Mouse (Mus musculus) thymus, adult 2 months (tissue): ENCODE measurements around the gene Hes1. TPM values are rescaled to one million over a fixed set of nuclear protein-coding genes. Genes with fewer than 3 reads are reported as not detected.

Experiments
- DNase-seq: peaks from one replicate; pipeline ENCODE4 v3.0.0; 2021
- H3K27ac ChIP-seq: fragments of 200-500 bp; 2 replicates; pipeline ENCODE4 v1.5.1; 2012; ENCODE audit warnings: low read length, control low read depth; ENCODE audit not compliant: control insufficient read depth, insufficient read depth
- H3K27me3 ChIP-seq: fragments of 200-500 bp; 2 replicates; pipeline ENCODE4 v1.6.1; 2012; ENCODE audit warnings: mild to moderate bottlenecking, low read length, moderate library complexity, mixed read lengths; ENCODE audit not compliant: control insufficient read depth, insufficient read depth
- H3K36me3 ChIP-seq: fragments of 200-500 bp; 2 replicates; pipeline ENCODE4 v1.6.1; 2012; ENCODE audit warnings: mild to moderate bottlenecking, low read length, moderate library complexity; ENCODE audit not compliant: control insufficient read depth, insufficient read depth
- H3K4me1 ChIP-seq: fragments of 200-500 bp; replicated peaks from 2 replicates; pipeline ENCODE4 v1.6.1; 2012; ENCODE audit warnings: low read length; ENCODE audit not compliant: control insufficient read depth, insufficient read depth
- H3K4me3 ChIP-seq: fragments of 200-500 bp; 2 replicates; pipeline ENCODE4 v1.5.1; 2012; ENCODE audit warnings: mild to moderate bottlenecking, low read length, control low read depth, moderate library complexity; ENCODE audit not compliant: control insufficient read depth, insufficient read depth
- CTCF ChIP-seq: fragments of 200-500 bp; IDR thresholded peaks from 2 replicates; pipeline ENCODE4 v1.5.1; 2012; ENCODE audit warnings: mild to moderate bottlenecking, control low read depth, low read length, moderate library complexity, borderline replicate concordance; ENCODE audit not compliant: control insufficient read depth, poor library complexity, insufficient read depth; ENCODE audit errors: extremely low read depth
- POLR2A ChIP-seq: fragments of 200-500 bp; IDR thresholded peaks from 2 replicates; pipeline ENCODE4 v1.6.1; 2012; ENCODE audit warnings: mild to moderate bottlenecking, low read length, control low read depth, moderate library complexity; ENCODE audit not compliant: control insufficient read depth, poor library complexity, insufficient read depth; ENCODE audit errors: extremely low read depth
- WGBS: fragments of 180-500 bp; shearing (Covaris S2); methylation state at CpG from one replicate; pipeline ENCODE4 v1.1.7; 2018; 5-methylcytosine and 5-hydroxymethylcytosine counted together
- polyA plus RNA-seq: library from polyadenylated mRNA; depleted of rRNA; stranded (reverse); fragments of >200 nt; gene quantifications from 2 replicates; pipeline ENCODE4 v1.2.3, GENCODE M21; 2012; rRNA removed

Hes1 gene
- polyA plus RNA-seq, 1 experiment = 33.4 TPM

DNA sequence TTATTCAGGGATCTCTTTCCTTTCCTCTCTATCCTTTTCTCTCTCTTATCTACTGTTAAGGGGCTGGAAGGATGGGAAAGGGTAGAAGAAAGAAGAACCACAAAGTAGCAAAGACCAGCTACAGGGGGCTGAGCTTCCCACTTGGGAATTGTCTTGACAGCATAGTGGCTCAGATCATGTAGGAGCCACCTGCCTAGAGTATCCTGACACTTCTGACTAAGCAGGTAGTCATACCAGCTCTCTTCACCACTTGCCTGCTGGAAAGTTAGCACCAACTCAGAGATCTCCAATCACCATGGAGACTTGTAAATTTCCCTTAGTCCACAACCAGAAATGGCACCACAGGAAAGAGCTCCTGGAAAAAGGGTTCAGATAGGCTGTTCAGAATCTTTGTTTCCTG lies 46.9 kb downstream of the Hes1 start:
- H3K4me3 ChIP-seq = no peak overlapping the region
- no peaks in the 10 kb centered on the region for H3K27me3 ChIP-seq
- H3K36me3 ChIP-seq = no peaks in the 10 kb centered on the region
- 0 out of 2 replicates have a peak, but pooled peaks cover 4% of the 10 kb centered on the region for H3K4me1 ChIP-seq
- TF ChIP-seq POLR2A (no peak), CTCF (no peak)
- no peak overlapping the region for H3K27ac ChIP-seq
- DNase-seq = no peak

DNA sequence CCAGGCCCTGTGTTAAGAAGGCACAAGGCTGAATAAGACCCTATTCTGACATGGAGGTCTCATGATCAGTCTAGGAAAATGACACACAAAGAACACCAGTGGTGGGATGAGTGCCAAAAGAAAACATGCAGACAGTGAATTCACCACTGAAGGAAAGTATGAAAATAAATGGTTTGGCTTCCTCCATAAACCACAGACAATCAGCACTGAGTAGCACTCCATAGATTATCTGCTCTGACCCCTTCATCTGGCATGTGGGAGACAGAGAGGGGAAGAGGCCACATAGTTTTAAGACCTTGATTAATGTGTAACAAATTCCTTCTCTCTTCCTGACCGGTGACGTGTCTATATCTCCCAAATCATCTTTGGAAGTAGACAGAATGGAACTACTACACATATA lies 47.4 kb downstream of the Hes1 start:
- Histone ChIP-seq H3K27ac (no peak overlapping the region), H3K4me1 (0 out of 2 replicates have a peak, but pooled peaks cover 4% of the 10 kb centered on the region), H3K4me3 (no peak overlapping the region), H3K27me3 (no peaks in the 10 kb centered on the region), H3K36me3 (no peaks in the 10 kb centered on the region)
- 94% methylated on average over 2 of the region's 2 CpGs for WGBS
- TF ChIP-seq CTCF (no peak), POLR2A (no peak)
- no peak for DNase-seq

DNA sequence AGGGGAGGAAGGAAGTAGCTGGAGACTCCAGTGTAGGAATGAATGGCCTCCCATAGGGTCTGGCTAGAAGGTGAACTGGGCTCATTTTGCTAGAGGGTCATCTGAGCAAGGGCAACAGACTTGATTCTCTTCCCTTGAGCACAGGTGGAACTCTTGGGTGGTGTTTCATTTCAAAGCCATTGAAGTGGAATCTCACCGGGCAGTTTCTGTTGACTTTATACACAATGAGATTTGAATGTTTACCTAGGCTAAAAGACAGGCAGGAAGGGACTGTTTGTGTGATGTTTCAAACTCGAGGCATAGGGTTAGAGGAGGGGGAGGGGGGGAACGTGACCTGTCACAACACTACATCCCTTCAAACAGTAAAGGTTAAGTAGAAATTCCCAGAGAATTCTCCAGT lies 49.0 kb downstream of the Hes1 start:
- WGBS = 68% methylated on average over 3 of the region's 3 CpGs
- 0 out of 2 replicates have a peak, but pooled peaks cover 4% of the 10 kb centered on the region for H3K4me1 ChIP-seq
- no peak overlapping the region for H3K4me3 ChIP-seq
- TF ChIP-seq CTCF (no peak), POLR2A (no peak)
- H3K27ac ChIP-seq = no peak overlapping the region
- no peaks in the 10 kb centered on the region for H3K27me3 ChIP-seq
- no peaks in the 10 kb centered on the region for H3K36me3 ChIP-seq
- no peak for DNase-seq

DNA sequence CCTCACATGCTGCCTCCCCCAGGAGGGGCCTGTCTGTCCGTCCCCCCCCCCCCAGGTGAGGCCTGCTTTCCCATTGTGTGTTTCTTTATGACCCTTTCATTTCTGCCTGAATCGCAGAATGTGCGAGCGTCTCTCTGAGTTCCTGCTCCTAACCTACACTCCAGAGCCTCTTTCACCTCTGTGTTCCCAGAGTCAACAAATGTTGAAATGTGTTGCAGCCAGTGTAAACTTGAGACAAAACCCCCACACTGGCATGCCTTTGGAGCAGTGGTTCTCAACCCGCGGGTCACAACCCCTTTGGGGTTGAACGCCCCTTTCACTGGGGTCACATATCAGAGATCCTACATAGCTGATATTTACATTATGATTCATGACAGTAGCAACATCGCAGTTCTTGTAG lies 49.6 kb downstream of the Hes1 start:
- Histone ChIP-seq H3K27me3 (no peaks in the 10 kb centered on the region), H3K4me1 (0 out of 2 replicates have a peak, but pooled peaks cover 4% of the 10 kb centered on the region), H3K27ac (no peak overlapping the region), H3K36me3 (no peaks in the 10 kb centered on the region), H3K4me3 (no peak overlapping the region)
- WGBS = 88% methylated on average over 8 of the region's 8 CpGs
- no peak for TF ChIP-seq POLR2A
- TF ChIP-seq CTCF = no peak
- no peak for DNase-seq

DNA sequence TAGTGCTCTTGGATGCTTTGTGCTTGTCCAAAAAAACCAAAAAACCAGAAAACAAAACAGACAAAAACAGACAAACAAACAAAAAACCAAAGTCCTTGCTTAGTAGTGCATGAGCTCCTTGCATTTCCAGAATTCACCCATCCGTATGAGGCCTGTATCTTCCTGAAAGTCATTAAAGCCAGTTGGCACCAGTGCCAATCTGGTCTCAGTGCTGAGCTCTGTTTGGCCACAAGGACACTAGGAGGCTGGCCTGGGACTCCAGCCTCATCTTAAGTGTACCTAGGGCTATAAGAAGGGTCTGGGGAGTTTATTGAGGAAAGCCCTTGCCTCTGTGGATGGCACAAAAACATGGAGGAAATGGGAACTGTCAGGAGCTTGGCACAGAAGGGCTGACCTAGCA lies 50.3 kb downstream of the Hes1 start:
- Histone ChIP-seq H3K36me3 (no peaks in the 10 kb centered on the region), H3K4me1 (0 out of 2 replicates have a peak, but pooled peaks cover 4% of the 10 kb centered on the region), H3K4me3 (no peak overlapping the region), H3K27me3 (no peaks in the 10 kb centered on the region), H3K27ac (no peak overlapping the region)
- WGBS = 98% methylated on average over 1 of the region's 1 CpGs
- no peak for DNase-seq
- TF ChIP-seq CTCF = no peak
- TF ChIP-seq POLR2A = no peak

Other genes with a start within 250 kb of the Hes1 start
- 0.54 and 1.1 TPM in 2 replicates for gene Cpn2, start 203.1 kb downstream of the Hes1 start, polyA plus RNA-seq
- 0.45 and 0.51 TPM in 2 replicates for gene Lrrc15, start 218.9 kb downstream of the Hes1 start, polyA plus RNA-seq
- gene Gp5, start 246.4 kb downstream of the Hes1 start, polyA plus RNA-seq = 1.6 TPM in 2 replicates